Mouse (Mus musculus): Measurements from ENCODE around the gene Zdhhc22.

DNA sequence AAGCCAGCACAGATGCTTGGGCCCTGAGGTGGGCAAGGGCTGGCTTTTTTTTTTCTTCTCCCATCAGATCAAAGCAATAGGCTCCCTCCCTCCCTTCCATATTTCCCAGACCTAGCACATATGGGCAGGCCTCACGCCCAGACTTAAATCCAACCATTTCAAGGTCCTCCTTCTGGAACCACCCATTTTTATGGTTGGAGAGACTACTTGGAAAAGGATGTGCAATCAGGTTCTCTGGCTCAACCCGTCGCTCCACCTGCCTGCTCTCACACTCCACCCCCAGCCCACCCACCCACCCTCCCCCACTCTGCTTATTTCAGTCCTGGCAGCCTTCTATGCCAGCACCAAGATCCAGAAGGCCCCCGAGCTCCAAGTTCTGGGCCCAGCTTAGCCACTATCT, 3.7 kb downstream of the Zdhhc22 start:
- no peak for TF ChIP-seq CTCF (IDR thresholded peaks at IDR 0.05; ENCODE audit: control insufficient read depth, insufficient read depth, low read length)
- no peak for TF ChIP-seq POLR2A (IDR thresholded peaks at IDR 0.05; ENCODE audit: borderline replicate concordance, control insufficient read depth, low read depth, low read length)

Measured in bone marrow, adult 2 months (tissue).